Mouse (Mus musculus) CH12.LX (cell line): ENCODE measurements at regions not wholly inside any gene's neighbourhood (a gene's known extent, or its start where the extent isn't known, plus 50 kb on each side); places are given as distances from the start of the nearest gene placed in this dataset.

Experiments used
- CTCF ChIP-seq, 2 experiments: IDR thresholded peaks in 1 of 2; conservative IDR thresholded peaks in 1 of 2; 2 replicates each; pipeline ENCODE4 v1.5.1; 2011 to 2012; ENCODE audit warnings: low read depth in 2 of 2, low read length in 2 of 2, improper control_type of control experiment in 1 of 2, inconsistent platforms in 1 of 2, mild to moderate bottlenecking in 1 of 2, moderate library complexity in 1 of 2
- ELF1 ChIP-seq: IDR thresholded peaks from 2 replicates; pipeline ENCODE4 v1.6.1; 2014; ENCODE audit warnings: low read depth, mild to moderate bottlenecking, inconsistent platforms, low read length, improper control_type of control experiment
- EP300 ChIP-seq: IDR thresholded peaks from 2 replicates; pipeline ENCODE4 v1.6.1; 2011; ENCODE audit warnings: low read length, improper control_type of control experiment
- JUND ChIP-seq: conservative IDR thresholded peaks from 2 replicates; pipeline ENCODE4 v1.6.1; 2011; ENCODE audit warnings: low read depth, low read length, improper control_type of control experiment
- NELFE ChIP-seq: IDR thresholded peaks from 2 replicates; pipeline ENCODE4 v1.6.1; 2011; ENCODE audit warnings: low read depth, low read length, improper control_type of control experiment
- POLR2A ChIP-seq: IDR thresholded peaks from 2 replicates; pipeline ENCODE4 v1.6.1; 2011; ENCODE audit warnings: low read depth, mild to moderate bottlenecking, improper control_type of control experiment, low read length

DNA sequence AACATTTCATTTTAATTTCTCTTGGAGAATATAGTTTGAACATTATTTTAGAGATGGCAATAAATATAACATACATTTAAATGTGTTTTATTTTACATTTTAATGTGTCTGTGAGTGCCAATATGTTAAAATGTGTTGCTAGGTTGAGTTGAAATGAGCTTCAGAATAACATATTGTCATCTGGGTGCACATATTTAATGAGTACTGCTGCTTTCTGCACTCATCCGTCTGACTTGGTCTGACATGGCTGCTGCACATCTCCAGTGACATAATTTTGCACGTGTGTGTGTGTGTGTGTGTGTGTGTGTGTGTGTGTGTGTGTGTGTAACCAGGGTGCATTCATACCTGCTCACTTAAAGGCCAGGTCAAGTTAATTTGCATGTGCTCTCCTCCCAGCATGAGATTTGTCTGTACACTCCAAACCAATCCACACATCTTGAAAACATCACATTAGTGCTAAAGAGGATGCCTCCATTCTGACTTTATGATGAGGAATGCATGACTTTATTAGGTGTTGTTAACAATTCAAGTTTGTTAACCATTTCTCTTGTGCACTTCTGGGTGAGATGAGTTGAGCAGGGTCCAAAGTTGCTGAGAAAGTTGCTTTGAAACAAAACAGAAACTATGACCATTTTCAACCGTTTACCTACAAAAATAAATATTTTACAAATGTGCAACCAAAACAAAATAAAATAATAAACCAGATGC is 334.6 kb downstream of the C1d start:
- no peak for TF ChIP-seq EP300
- TF ChIP-seq NELFE: no peak
- TF ChIP-seq POLR2A: no peak
- no peak for TF ChIP-seq CTCF (conservative IDR thresholded peaks at IDR 0.05 in 1 of 2, IDR thresholded peaks at IDR 0.05 in 1 of 2; ENCODE audit: low read depth in 2 of 2, low read length in 2 of 2)
- no peak for TF ChIP-seq ELF1
- no peak for TF ChIP-seq JUND
